13 mouse cellular contexts compared by ENCODE assay signal in genomic region chr1:154062666-154063065, GRCm38 (mm10).
A peak's percentile ranks its signal among the peaks of the same experiment; 100 is the strongest.
DNase-seq lines count a peak whose midpoint lies in the region.
"Had no signal": no experiment of that assay in that cellular context is flagged by ENCODE, and none has a peak within 500 bp of the region (broad histone marks: within the 10 kb centered on the region; RNA-seq: fewer than 3 reads in every experiment).

No protein-coding gene starts in this region.

- peak; percentile 39 for DNase-seq in adrenal gland, postnatal 10 days
- no peak for DNase-seq in adrenal gland, postnatal 4 days (ENCODE audit: low spot score in 2 of 2)
- DNase-seq in heart, adult 18-20 months, result peak; percentile 65 to 72
- DNase-seq in heart, postnatal 25 days (ENCODE audit: low spot score), result no peak
- peak; percentile 20 for DNase-seq in lung, postnatal 10 days
- DNase-seq in skeletal muscle tissue, adult 2 months (ENCODE audit: low read depth, low spot score), result peak; percentile 51
- DNase-seq in testis, postnatal 14 days (ENCODE audit: low spot score), result no peak
- DNase-seq in kidney, adult 8-10 months, result no peak
- DNase-seq: cerebellum, adult 11-12 months; cerebellum, postnatal 14 days; embryo, embryonic 11 days; liver, embryonic 13.5 days; thymus, adult 2 months had no signal

- intact Hi-C loops in heart, postnatal 25 days (cut with DNase I), result no loop called here

Comparison
In these comparisons a context has a peak if more than half of its experiments do, and no peak if none do; other contexts are left out.
1. DNase-seq: peak in adrenal gland, postnatal 10 days (single experiment), heart, adult 18-20 months (2 of 2), lung, postnatal 10 days (single experiment) and skeletal muscle tissue, adult 2 months (single experiment); none in adrenal gland, postnatal 4 days (0 of 2), heart, postnatal 25 days (single experiment), testis, postnatal 14 days (single experiment) and kidney, adult 8-10 months (0 of 2).